Mouse (Mus musculus) liver, adult 2 months (tissue): ENCODE measurements around the gene Cdc34b. TPM values are rescaled to one million over a fixed set of nuclear protein-coding genes. Genes with fewer than 3 reads are reported as not detected.
A peak's percentile ranks its signal among the peaks of the same experiment; 100 is the strongest.

Experiments
- DNase-seq: peaks from one replicate; pipeline ENCODE4 v3.0.0-alpha.2; 2011; ENCODE audit warnings: low read depth, low spot score; ENCODE audit errors: extremely low read depth
- H3K27ac ChIP-seq: fragments of 200-500 bp; replicated peaks from 2 replicates; pipeline ENCODE4 v1.5.1; 2012; ENCODE audit warnings: low read depth, mild to moderate bottlenecking, control low read depth, inconsistent platforms, low read length; ENCODE audit not compliant: insufficient read depth
- H3K27me3 ChIP-seq: fragments of 200-500 bp; 2 replicates; pipeline ENCODE4 v1.6.1; 2012; ENCODE audit warnings: mild to moderate bottlenecking, moderate library complexity, low read length, inconsistent platforms; ENCODE audit not compliant: control insufficient read depth, insufficient read depth
- H3K36me3 ChIP-seq: fragments of 200-500 bp; 2 replicates; pipeline ENCODE4 v1.6.1; 2012; ENCODE audit warnings: low read length, inconsistent platforms; ENCODE audit not compliant: control insufficient read depth, insufficient read depth
- H3K4me1 ChIP-seq: fragments of 200-500 bp; 2 replicates; pipeline ENCODE4 v1.6.1; 2011; ENCODE audit warnings: low read length; ENCODE audit not compliant: control insufficient read depth, insufficient read depth
- H3K4me3 ChIP-seq: fragments of 200-500 bp; 2 replicates; pipeline ENCODE4 v1.5.1; 2011; ENCODE audit warnings: low read depth, mild to moderate bottlenecking, control low read depth, low read length, moderate library complexity; ENCODE audit not compliant: insufficient read depth
- H3K79me2 ChIP-seq: fragments of 200-500 bp; 2 replicates; pipeline ENCODE4 v1.6.1; 2012; ENCODE audit warnings: inconsistent platforms, mild to moderate bottlenecking, low read length, moderate library complexity; ENCODE audit not compliant: control insufficient read depth, insufficient read depth
- H3K9ac ChIP-seq: fragments of 200-500 bp; 2 replicates; pipeline ENCODE4 v1.6.1; 2012; ENCODE audit warnings: low read depth, mild to moderate bottlenecking, control low read depth, inconsistent platforms, low read length
- CTCF ChIP-seq: fragments of 200-500 bp; IDR thresholded peaks from 2 replicates; pipeline ENCODE4 v1.5.1; 2011; ENCODE audit warnings: low read depth, low read length, control low read depth
- POLR2A ChIP-seq: fragments of 200-500 bp; IDR thresholded peaks from 2 replicates; pipeline ENCODE4 v1.6.1; 2011; ENCODE audit warnings: low read length, control low read depth; ENCODE audit not compliant: insufficient read depth; ENCODE audit errors: extremely low read depth
- WGBS: fragments of 180-500 bp; shearing (Covaris S2); methylation state at CpG from one replicate; pipeline ENCODE4 v1.1.7; 2018; 5-methylcytosine and 5-hydroxymethylcytosine counted together
- polyA plus RNA-seq: library from polyadenylated mRNA; depleted of rRNA; stranded (reverse); fragments of >200 nt; gene quantifications from 2 replicates; pipeline ENCODE4 v1.2.3, GENCODE M21; 2012
- total RNA-seq: library from RNA; depleted of rRNA; stranded (reverse); fragments of >200 nt; gene quantifications from 2 replicates; pipeline ENCODE4 v1.2.3, GENCODE M21; 2014

Cdc34b gene
- total and polyA plus RNA-seq, 2 experiments: 0.07 TPM; not detected in 1

- no peak for TF ChIP-seq POLR2A
- no peak for TF ChIP-seq CTCF
- DNase-seq: no peak
- no peaks in the 10 kb centered on the region for H3K36me3 ChIP-seq
These were observed 18.3 kb downstream of the Cdc34b start for GRCm38 (mm10) chr11:94759916-94760315.

GRCm38 (mm10) chr11:94760364-94760763, 18.8 kb downstream of the Cdc34b start:
- Histone ChIP-seq H3K4me3 (no peak overlapping the region), H3K36me3 (no peaks in the 10 kb centered on the region), H3K79me2 (no peaks in the 10 kb centered on the region), H3K27ac (no peak overlapping the region), H3K9ac (no peak overlapping the region), H3K4me1 (no peaks in the 10 kb centered on the region), H3K27me3 (no peaks in the 10 kb centered on the region)
- 75% methylated on average over 3 of the region's 3 CpGs for WGBS
- peak; percentile 17 for DNase-seq
- TF ChIP-seq POLR2A (no peak), CTCF (no peak)

More at GRCm38 (mm10) chr11:94759916-94760315, 18.3 kb downstream of the Cdc34b start:
- no peaks in the 10 kb centered on the region for H3K27me3 ChIP-seq
- H3K4me3 ChIP-seq: no peak overlapping the region
- H3K4me1 ChIP-seq: no peaks in the 10 kb centered on the region
- 80% methylated on average over 6 of the region's 6 CpGs for WGBS
- no peak overlapping the region for H3K9ac ChIP-seq
- no peak overlapping the region for H3K27ac ChIP-seq
- no peaks in the 10 kb centered on the region for H3K79me2 ChIP-seq

- Histone ChIP-seq H3K9ac (no peak overlapping the region), H3K36me3 (no peaks in the 10 kb centered on the region), H3K4me3 (no peak overlapping the region; the same call in 1 of the 2 replicates), H3K27me3 (no peaks in the 10 kb centered on the region), H3K79me2 (no peaks in the 10 kb centered on the region), H3K27ac (no peak overlapping the region), H3K4me1 (no peaks in the 10 kb centered on the region)
- TF ChIP-seq CTCF (no peak), POLR2A (no peak)
- 74% methylated on average over 7 of the region's 7 CpGs for WGBS
- peak; percentile 12 for DNase-seq
These were observed 19.2 kb downstream of the Cdc34b start for GRCm38 (mm10) chr11:94760799-94761198.

GRCm38 (mm10) chr11:94762281-94762680, 20.7 kb downstream of the Cdc34b start:
- no peaks in the 10 kb centered on the region for H3K27me3 ChIP-seq
- no peak overlapping the region for H3K27ac ChIP-seq
- H3K4me1 ChIP-seq: no peaks in the 10 kb centered on the region
- H3K4me3 ChIP-seq: no peak overlapping the region
- no peak overlapping the region for H3K9ac ChIP-seq
- no peaks in the 10 kb centered on the region for H3K79me2 ChIP-seq
- 93% methylated on average over 1 of the region's 1 CpGs for WGBS
- H3K36me3 ChIP-seq: no peaks in the 10 kb centered on the region
- TF ChIP-seq CTCF: no peak
- no peak for TF ChIP-seq POLR2A
- DNase-seq: no peak

- H3K79me2 ChIP-seq: no peaks in the 10 kb centered on the region
- WGBS: 47% methylated on average over 6 of the region's 6 CpGs
- H3K27me3 ChIP-seq: no peaks in the 10 kb centered on the region
- H3K9ac ChIP-seq: no peak overlapping the region
- H3K27ac ChIP-seq: no peak overlapping the region
- no peaks in the 10 kb centered on the region for H3K4me1 ChIP-seq
- H3K36me3 ChIP-seq: no peaks in the 10 kb centered on the region
- TF ChIP-seq CTCF (no peak), POLR2A (no peak)
- no peak for DNase-seq
- H3K4me3 ChIP-seq: no peak overlapping the region
These were observed 21.2 kb downstream of the Cdc34b start for GRCm38 (mm10) chr11:94762775-94763174.

- WGBS: 96% methylated on average over 2 of the region's 2 CpGs
- no peak overlapping the region for H3K9ac ChIP-seq
- no peaks in the 10 kb centered on the region for H3K27me3 ChIP-seq
- H3K79me2 ChIP-seq: no peaks in the 10 kb centered on the region
- H3K36me3 ChIP-seq: no peaks in the 10 kb centered on the region
- H3K4me3 ChIP-seq: no peak overlapping the region
- no peak for DNase-seq
- TF ChIP-seq POLR2A (no peak), CTCF (no peak)
- no peak overlapping the region for H3K27ac ChIP-seq
- H3K4me1 ChIP-seq: no peaks in the 10 kb centered on the region
These were observed 25.7 kb downstream of the Cdc34b start for GRCm38 (mm10) chr11:94767241-94767640.
